Mouse (Mus musculus) intestine, embryonic 15.5 days (tissue): ENCODE data around the gene Rtn4rl1. TPM values are rescaled to one million over a fixed set of nuclear protein-coding genes. Genes with fewer than 3 reads are reported as not detected.

Experiments
- ATAC-seq: fragments of 200-750 bp; cut with Nextera tagmentation; 2 replicates; pipeline ENCODE4 v1.8.0; 2017; ENCODE audit warnings: moderate TSS enrichment, moderate library complexity
- H3K27ac ChIP-seq: fragments of 300-500 bp; sonication (generic); 2 replicates; pipeline ENCODE4 v1.5.1; 2015; ENCODE audit warnings: mild to moderate bottlenecking, inconsistent platforms
- H3K27me3 ChIP-seq: fragments of 300-500 bp; sonication (generic); replicated peaks from 2 replicates; pipeline ENCODE4 v1.6.1; 2015; ENCODE audit warnings: inconsistent platforms
- H3K36me3 ChIP-seq: fragments of 300-500 bp; sonication (generic); 2 replicates; pipeline ENCODE4 v1.6.1; 2015; ENCODE audit warnings: inconsistent platforms
- H3K4me1 ChIP-seq: fragments of 300-500 bp; sonication (generic); replicated peaks from 2 replicates; pipeline ENCODE4 v1.6.1; 2015; ENCODE audit warnings: inconsistent platforms
- H3K4me2 ChIP-seq: fragments of 300-500 bp; sonication (generic); replicated peaks from 2 replicates; pipeline ENCODE4 v1.6.1; 2015; ENCODE audit warnings: mild to moderate bottlenecking, inconsistent platforms
- H3K4me3 ChIP-seq: fragments of 300-500 bp; sonication (generic); replicated peaks from 2 replicates; pipeline ENCODE4 v1.5.1; 2015; ENCODE audit warnings: inconsistent platforms
- H3K9ac ChIP-seq: fragments of 300-500 bp; sonication (generic); 2 replicates; pipeline ENCODE4 v1.6.1; 2015; ENCODE audit warnings: inconsistent platforms
- H3K9me3 ChIP-seq: fragments of 300-500 bp; sonication (generic); 2 replicates; pipeline ENCODE4 v1.6.1; 2016; ENCODE audit warnings: inconsistent platforms
- WGBS: fragments of 180-500 bp; shearing (Covaris S2); methylation state at CpG from one replicate; pipeline ENCODE4 v1.1.7; 2015; 5-methylcytosine and 5-hydroxymethylcytosine counted together
- polyA plus RNA-seq: library from polyadenylated mRNA; unstranded; fragments of >200 nt; fragmentation: Nextera tagmentation; extraction: Ambion mirVana; gene quantifications from 2 replicates; pipeline ENCODE4 v1.2.1, GENCODE M21; 2015

Rtn4rl1 gene
- polyA plus RNA-seq, 1 experiment from 2014 or later: 1.8 TPM

GRCm38 (mm10) chr11:75249588-75249987, 56.0 kb downstream of the Rtn4rl1 start:
- Histone ChIP-seq H3K36me3 (no peaks in the 10 kb centered on the region), H3K9ac (no peak overlapping the region), H3K27me3 (no peaks in the 10 kb centered on the region), H3K4me2 (no peak overlapping the region), H3K4me3 (no peak overlapping the region), H3K4me1 (peaks cover 22% of the 10 kb centered on the region), H3K9me3 (no peaks in the 10 kb centered on the region), H3K27ac (no peak overlapping the region)
- ATAC-seq: no peak
- 79% methylated on average over 9 of the region's 9 CpGs for WGBS

DNA sequence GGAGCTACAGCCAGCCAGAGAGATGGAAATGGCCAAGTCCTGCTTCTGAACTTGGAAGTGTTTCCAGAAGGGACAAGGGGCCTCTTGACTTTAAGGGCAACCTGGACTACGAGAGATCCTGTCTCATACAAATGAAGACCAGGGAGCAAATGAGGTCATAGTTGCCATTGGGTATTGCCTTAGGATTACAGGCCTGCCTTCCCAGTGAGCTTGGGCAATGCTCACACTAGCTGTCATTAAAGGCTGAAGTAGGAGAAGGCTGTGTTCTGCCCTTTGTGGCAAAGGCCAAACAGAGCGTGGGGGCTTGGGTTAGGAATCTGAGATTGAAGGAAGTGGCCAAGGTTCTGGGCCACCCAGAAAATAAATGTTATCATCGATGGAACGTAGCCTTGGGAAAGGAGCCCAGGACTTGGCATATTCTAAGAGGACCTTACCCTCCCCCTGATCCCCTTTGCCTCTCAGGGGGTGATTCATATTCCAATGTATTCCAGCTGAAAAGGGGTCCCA, 57.5 kb downstream of the Rtn4rl1 start:
- Histone ChIP-seq H3K4me1 (peaks cover 15% of the 10 kb centered on the region), H3K36me3 (no peaks in the 10 kb centered on the region), H3K4me3 (no peak overlapping the region), H3K9me3 (no peaks in the 10 kb centered on the region), H3K4me2 (no peak overlapping the region), H3K27ac (no peak overlapping the region), H3K27me3 (no peaks in the 10 kb centered on the region), H3K9ac (no peak overlapping the region)
- ATAC-seq: no peak
- 83% methylated on average over 4 of the region's 4 CpGs for WGBS

GRCm38 (mm10) chr11:75251557-75252070, 58.0 kb downstream of the Rtn4rl1 start:
- WGBS: 55% methylated on average over 7 of the region's 7 CpGs
- H3K36me3 ChIP-seq: no peaks in the 10 kb centered on the region
- no peak for ATAC-seq

DNA sequence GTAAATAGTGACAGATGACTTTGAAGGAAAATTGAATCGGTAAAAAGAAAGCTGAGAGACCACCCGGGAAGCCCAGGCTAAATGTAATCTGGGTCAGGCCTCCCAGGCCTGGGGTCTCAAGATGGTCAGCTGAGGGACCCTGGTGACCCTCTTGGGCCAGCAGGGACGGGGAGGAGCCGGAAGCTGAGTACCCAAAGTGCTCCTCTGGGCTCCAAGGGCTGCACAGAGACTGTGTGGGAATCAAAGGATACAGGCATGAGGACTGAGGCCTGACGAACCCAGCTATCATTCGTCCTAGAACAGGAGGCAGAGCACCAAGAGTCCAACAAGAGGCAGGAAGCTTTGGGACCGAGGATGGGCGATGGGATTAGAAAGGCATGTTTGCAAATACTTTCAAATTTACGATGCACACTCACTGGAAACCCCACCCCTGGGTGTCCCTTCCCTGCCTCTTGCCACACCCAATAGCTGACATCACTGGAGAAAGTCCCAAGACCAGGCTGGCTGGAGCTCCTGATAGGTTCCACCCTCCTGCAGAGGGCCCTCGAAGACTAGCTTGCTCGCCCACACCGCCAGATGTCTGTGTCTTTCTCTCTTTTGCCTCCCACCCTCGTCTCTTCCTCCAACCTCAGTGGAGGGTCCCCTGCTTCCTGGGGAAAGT, 60.8 kb downstream of the Rtn4rl1 start:
- Histone ChIP-seq H3K4me3 (no peak overlapping the region), H3K27ac (no peak overlapping the region), H3K9me3 (no peaks in the 10 kb centered on the region), H3K36me3 (no peaks in the 10 kb centered on the region), H3K27me3 (no peaks in the 10 kb centered on the region), H3K4me2 (no peak overlapping the region), H3K9ac (no peak overlapping the region), H3K4me1 (peaks cover 7% of the 10 kb centered on the region)
- 45% methylated on average over 13 of the region's 13 CpGs for WGBS
- peak; percentile 73 for ATAC-seq

More at GRCm38 (mm10) chr11:75251557-75252070, 58.0 kb downstream of the Rtn4rl1 start:
- Histone ChIP-seq H3K27me3 (no peaks in the 10 kb centered on the region), H3K27ac (no peak overlapping the region), H3K9me3 (no peaks in the 10 kb centered on the region), H3K4me1 (peaks cover 13% of the 10 kb centered on the region), H3K9ac (no peak overlapping the region), H3K4me3 (no peak overlapping the region), H3K4me2 (no peak overlapping the region)

DNA sequence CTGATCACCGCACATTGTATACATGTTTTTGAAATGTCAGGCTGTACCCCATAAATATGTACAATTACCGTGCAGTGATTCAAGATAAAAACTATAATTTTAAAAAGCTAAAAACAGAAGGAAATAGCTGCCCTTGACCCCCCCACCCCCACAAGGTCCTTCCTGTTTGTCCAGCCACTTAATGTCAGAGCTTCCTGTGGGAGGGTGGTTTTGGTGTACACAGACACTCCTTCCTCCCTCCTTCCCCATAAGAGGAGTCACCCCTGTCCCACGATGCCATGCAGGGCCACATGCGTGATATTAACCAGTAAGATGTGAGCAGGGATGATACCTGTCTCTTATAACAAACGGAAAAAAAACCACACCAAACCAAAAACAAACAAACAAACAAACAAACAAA, 61.7 kb downstream of the Rtn4rl1 start:
- no peak overlapping the region for H3K4me3 ChIP-seq
- no peak overlapping the region for H3K4me2 ChIP-seq
- no peaks in the 10 kb centered on the region for H3K36me3 ChIP-seq
- WGBS: 75% methylated on average over 5 of the region's 5 CpGs
- no peak for ATAC-seq
- H3K27ac ChIP-seq: no peak overlapping the region
- no peaks in the 10 kb centered on the region for H3K27me3 ChIP-seq
- no peaks in the 10 kb centered on the region for H3K9me3 ChIP-seq
- H3K4me1 ChIP-seq: peaks cover 11% of the 10 kb centered on the region
- no peak overlapping the region for H3K9ac ChIP-seq

DNA sequence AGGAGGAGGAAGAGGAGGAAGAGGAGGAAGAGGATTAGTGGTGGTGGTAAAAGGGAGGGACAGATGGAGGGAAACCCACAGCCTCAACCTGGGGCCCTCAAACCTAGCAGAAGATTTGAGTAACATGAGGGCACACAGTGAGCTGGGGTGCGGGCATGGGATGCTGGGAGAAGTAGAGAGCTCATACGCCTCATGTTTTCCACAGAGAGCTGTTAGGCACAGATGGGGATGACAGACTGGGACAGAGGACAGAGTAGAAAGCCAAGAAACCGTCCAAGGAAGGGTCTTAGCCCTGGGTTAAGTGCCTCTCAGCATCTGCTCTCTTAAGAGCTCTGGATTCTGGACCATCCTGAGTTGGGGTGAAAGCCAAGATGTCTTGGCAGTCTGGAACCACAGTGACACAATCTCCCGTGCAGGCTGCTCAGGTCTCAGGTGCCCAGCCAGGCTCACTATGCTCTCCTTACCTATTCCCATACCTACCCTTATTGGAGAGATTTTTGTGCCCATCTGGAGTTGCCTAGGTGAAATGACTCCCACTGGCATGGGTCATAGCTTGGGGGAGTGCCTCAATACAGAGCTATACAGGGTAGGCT, 63.6 kb downstream of the Rtn4rl1 start:
- Histone ChIP-seq H3K36me3 (no peaks in the 10 kb centered on the region), H3K9ac (no peak overlapping the region), H3K27me3 (no peaks in the 10 kb centered on the region), H3K4me2 (no peak overlapping the region), H3K4me3 (no peak overlapping the region), H3K4me1 (peaks cover 15% of the 10 kb centered on the region), H3K27ac (no peak overlapping the region), H3K9me3 (no peaks in the 10 kb centered on the region)
- WGBS: 79% methylated on average over 4 of the region's 4 CpGs
- ATAC-seq: no peak

GRCm38 (mm10) chr11:75259416-75259815, 65.8 kb downstream of the Rtn4rl1 start:
- H3K9ac ChIP-seq: no peak overlapping the region
- no peaks in the 10 kb centered on the region for H3K36me3 ChIP-seq
- ATAC-seq: no peak
- WGBS: 65% methylated on average over 6 of the region's 6 CpGs
- H3K4me1 ChIP-seq: peaks cover 21% of the 10 kb centered on the region
- no peak overlapping the region for H3K4me3 ChIP-seq
- H3K4me2 ChIP-seq: no peak overlapping the region
- H3K27me3 ChIP-seq: no peaks in the 10 kb centered on the region
- no peaks in the 10 kb centered on the region for H3K9me3 ChIP-seq
- H3K27ac ChIP-seq: no peak overlapping the region

DNA sequence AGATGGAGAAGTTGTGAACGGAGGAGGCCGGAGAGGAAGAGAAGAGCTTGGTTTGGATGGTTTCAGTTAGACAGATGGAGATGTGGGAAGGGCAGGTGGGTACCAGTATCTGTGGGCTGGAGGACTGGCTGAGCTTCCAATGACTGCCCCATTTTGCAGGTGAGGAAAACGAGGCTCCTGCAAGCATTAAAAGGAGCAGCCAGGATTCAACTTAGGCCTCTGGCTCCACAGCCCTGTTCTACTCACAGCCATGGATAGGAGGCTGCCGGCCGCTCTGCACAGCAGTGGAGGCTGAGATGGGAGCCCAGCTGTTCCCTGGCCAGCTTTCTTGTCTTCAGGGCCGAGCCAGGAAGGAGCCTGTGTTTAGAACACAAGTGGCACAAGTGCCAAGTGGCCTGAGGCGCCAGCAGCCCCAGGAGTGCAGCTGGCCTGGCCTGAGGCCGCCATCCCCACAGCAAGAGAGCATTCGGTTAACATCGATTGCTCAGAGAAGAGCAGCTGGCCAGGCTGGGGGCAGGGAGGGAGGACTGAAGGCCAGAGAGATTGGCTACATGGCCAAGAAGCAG, 66.5 kb downstream of the Rtn4rl1 start:
- Histone ChIP-seq H3K4me3 (no peak overlapping the region), H3K4me1 (peaks cover 17% of the 10 kb centered on the region), H3K9ac (no peak overlapping the region), H3K36me3 (no peaks in the 10 kb centered on the region), H3K27ac (no peak overlapping the region), H3K4me2 (no peak overlapping the region), H3K27me3 (no peaks in the 10 kb centered on the region), H3K9me3 (no peaks in the 10 kb centered on the region)
- WGBS: 65% methylated on average over 10 of the region's 10 CpGs
- ATAC-seq: no peak

DNA sequence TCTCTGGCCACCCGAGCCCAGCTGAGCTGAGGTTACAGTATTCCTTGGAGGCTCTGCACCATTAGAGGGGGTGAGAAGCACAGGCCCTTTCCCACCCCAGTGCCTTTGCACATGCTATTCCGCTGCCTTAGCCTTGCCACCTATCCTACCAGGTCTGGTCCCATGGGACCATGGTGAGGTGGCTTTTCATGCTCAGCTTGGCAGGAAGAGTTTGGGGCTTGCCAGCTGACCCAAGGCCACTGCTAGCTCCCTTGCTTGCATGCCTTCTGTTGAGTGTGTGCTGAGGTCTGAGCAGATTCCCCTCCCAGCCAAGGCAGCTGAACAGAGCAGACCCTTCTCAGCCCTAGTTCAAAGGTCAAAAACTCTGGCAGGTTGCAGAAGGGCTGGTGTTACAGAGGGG, 67.4 kb downstream of the Rtn4rl1 start:
- Histone ChIP-seq H3K4me2 (no peak overlapping the region), H3K4me1 (peaks cover 17% of the 10 kb centered on the region), H3K36me3 (no peaks in the 10 kb centered on the region), H3K9me3 (no peaks in the 10 kb centered on the region), H3K9ac (no peak overlapping the region), H3K4me3 (no peak overlapping the region), H3K27ac (no peak overlapping the region), H3K27me3 (no peaks in the 10 kb centered on the region)
- no peak for ATAC-seq
- 92% methylated on average over 2 of the region's 2 CpGs for WGBS

GRCm38 (mm10) chr11:75261730-75262129, 68.1 kb downstream of the Rtn4rl1 start:
- no peak for ATAC-seq
- Histone ChIP-seq H3K4me3 (no peak overlapping the region), H3K9me3 (no peaks in the 10 kb centered on the region), H3K36me3 (no peaks in the 10 kb centered on the region), H3K4me1 (peaks cover 17% of the 10 kb centered on the region), H3K27me3 (no peaks in the 10 kb centered on the region), H3K4me2 (no peak overlapping the region), H3K27ac (no peak overlapping the region), H3K9ac (no peak overlapping the region)
- 84% methylated on average over 4 of the region's 4 CpGs for WGBS

- WGBS: 76% methylated on average over 3 of the region's 3 CpGs
- Histone ChIP-seq H3K27ac (no peak overlapping the region), H3K27me3 (no peaks in the 10 kb centered on the region), H3K9me3 (no peaks in the 10 kb centered on the region), H3K4me2 (no peak overlapping the region), H3K4me1 (peaks cover 17% of the 10 kb centered on the region), H3K9ac (no peak overlapping the region), H3K36me3 (no peaks in the 10 kb centered on the region), H3K4me3 (no peak overlapping the region)
- ATAC-seq: no peak
Observed at GRCm38 (mm10) chr11:75262181-75262580, 68.6 kb downstream of the Rtn4rl1 start.

- Histone ChIP-seq H3K4me1 (peaks cover 17% of the 10 kb centered on the region), H3K27ac (peak overlapping the region; percentile 51; the same call in 1 of the 2 replicates), H3K9me3 (no peaks in the 10 kb centered on the region), H3K4me3 (no peak overlapping the region), H3K4me2 (no peak overlapping the region), H3K27me3 (no peaks in the 10 kb centered on the region), H3K9ac (no peak overlapping the region), H3K36me3 (no peaks in the 10 kb centered on the region)
- 0 out of 2 replicates have a peak, but pooled peaks have one; percentile 37 for ATAC-seq
- WGBS: 36% methylated on average over 5 of the region's 5 CpGs
Observed at GRCm38 (mm10) chr11:75262791-75263190, 69.2 kb downstream of the Rtn4rl1 start.
